Mouse (Mus musculus): ENCODE data around the gene Olfr187. TPM values are rescaled to one million over a fixed set of nuclear protein-coding genes. Genes with fewer than 3 reads are reported as not detected.

Gene Olfr187
- not detected in 2 replicates for polyA plus RNA-seq (2012; rRNA removed)

DNA sequence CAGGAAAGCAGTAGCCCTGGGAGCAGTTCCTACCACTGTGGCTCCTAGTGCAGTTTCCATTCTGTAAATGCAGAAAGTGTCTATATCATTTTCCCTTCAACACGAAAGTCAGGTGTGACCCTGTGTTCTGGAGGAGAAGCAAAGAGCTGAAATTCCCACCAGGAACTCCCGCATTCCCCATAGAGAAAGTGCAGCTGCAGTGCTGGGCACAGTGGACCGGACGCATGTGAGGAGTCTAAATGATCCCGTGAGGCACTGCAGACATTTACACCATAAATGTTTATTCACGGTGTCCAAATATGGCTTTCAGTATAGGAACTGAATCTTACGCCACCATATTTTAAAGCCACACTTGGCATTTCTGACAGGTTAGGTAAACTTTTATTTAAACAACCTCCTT, at the start of gene Olfr187:
Olfr187 (minus strand) TSS at position 58 of the 400 bp plus-strand sequence.

DNA sequence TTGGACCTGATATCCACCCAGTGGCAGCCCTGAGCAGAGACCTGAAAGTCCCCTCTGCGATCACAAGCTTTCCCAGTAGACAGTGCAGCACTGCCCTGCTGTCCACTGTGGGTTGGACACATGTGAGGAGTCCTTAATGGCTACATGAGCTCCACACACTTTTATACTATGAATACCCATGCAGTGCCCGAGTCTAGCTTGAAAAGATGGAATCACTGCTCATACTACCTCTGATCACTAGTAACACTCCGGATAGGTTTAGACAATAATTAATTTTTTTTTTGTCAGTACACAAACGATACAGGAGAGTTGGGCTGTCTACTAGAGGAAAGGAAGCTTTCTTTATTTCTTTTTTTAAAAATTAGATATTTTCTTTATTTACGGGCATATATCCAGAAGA, 38.3 kb upstream of the Olfr187 start, which contains the start of gene Olfr190:
Olfr190 (minus strand) TSS at position 101 of the 400 bp plus-strand sequence.

DNA sequence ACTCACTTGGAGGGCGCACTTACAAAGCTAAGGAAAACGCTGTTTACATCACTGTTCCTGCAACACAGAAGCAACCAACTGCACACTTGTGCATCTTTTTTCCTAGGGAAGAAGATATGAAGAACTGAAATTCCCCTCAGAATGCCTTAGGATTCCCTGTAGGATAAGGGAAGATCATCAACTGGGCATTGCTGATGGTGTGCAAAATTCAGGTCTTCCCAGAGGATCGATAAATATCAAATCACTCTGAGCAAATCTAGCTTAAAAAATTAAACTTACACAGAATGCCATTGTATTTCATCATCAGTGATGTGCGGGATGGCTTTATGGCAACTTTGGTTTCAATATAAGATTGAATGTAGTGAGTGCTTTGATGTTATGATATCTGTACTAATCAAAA, 9.4 kb downstream of the Olfr187 start, which contains the start of gene Olfr186:
Olfr186 (minus strand) TSS at position 101 of the 400 bp plus-strand sequence.

DNA sequence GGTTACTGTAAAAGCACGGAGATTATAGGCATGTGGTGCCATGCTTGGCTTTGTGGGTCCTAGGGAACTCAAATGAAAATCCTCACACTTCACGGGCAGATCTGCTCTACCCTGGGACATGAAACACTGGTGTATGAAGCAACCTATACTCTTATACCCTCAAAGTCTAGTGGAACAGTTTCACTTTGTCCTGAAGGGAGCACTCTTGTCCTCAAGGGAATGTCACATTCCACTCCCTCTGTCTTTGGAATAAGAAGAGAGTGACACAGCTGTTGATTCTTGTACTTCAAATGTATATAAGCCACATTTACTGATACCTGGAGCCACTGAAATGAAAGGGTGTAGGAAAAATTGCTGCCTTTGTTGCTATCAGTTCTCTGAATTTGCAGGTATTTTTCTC, 44.5 kb downstream of the Olfr187 start, which contains the start of gene Olfr183:
Olfr183 (plus strand) TSS at position 301 of the 400 bp plus-strand sequence.

Other genes with a start within 250 kb of the Olfr187 start
- gene Olfr173, start 239.5 kb downstream of the Olfr187 start, polyA plus RNA-seq (2012; rRNA removed): not detected in 2 replicates
- not detected in 2 replicates for gene Olfr175-ps1, start 213.0 kb downstream of the Olfr187 start, polyA plus RNA-seq (2012; rRNA removed)
- gene Olfr177, start 165.0 kb downstream of the Olfr187 start, polyA plus RNA-seq (2012; rRNA removed): not detected in 2 replicates
- gene Olfr178, start 147.7 kb downstream of the Olfr187 start, polyA plus RNA-seq (2012; rRNA removed): not detected in 2 replicates
- not detected in 2 replicates for gene Olfr181, start 111.0 kb downstream of the Olfr187 start, polyA plus RNA-seq (2012; rRNA removed)
- gene Olfr180, start 110.4 kb downstream of the Olfr187 start, polyA plus RNA-seq (2012; rRNA removed): not detected in 2 replicates
- not detected in 2 replicates for gene Olfr183, start 44.4 kb downstream of the Olfr187 start, polyA plus RNA-seq (2012; rRNA removed)
- gene Olfr186, start 9.5 kb downstream of the Olfr187 start, polyA plus RNA-seq (2012; rRNA removed): not detected in 2 replicates
- not detected in 2 replicates for gene Olfr190, start 38.2 kb upstream of the Olfr187 start, polyA plus RNA-seq (2012; rRNA removed)
- gene Olfr191, start 50.1 kb upstream of the Olfr187 start, polyA plus RNA-seq (2012; rRNA removed): not detected in 2 replicates
- gene Olfr193, start 72.1 kb upstream of the Olfr187 start, polyA plus RNA-seq (2012; rRNA removed): not detected in 2 replicates
- gene Olfr194, start 81.3 kb upstream of the Olfr187 start, polyA plus RNA-seq (2012; rRNA removed): not detected in 2 replicates
- gene Olfr195, start 107.3 kb upstream of the Olfr187 start, polyA plus RNA-seq (2012; rRNA removed): not detected in 2 replicates
- not detected in 2 replicates for gene Olfr196, start 130.7 kb upstream of the Olfr187 start, polyA plus RNA-seq (2012; rRNA removed)
- gene Olfr198, start 163.8 kb upstream of the Olfr187 start, polyA plus RNA-seq (2012; rRNA removed): not detected in 2 replicates
- gene Olfr199, start 180.0 kb upstream of the Olfr187 start, polyA plus RNA-seq (2012; rRNA removed): not detected in 2 replicates
- gene Olfr201, start 232.9 kb upstream of the Olfr187 start, polyA plus RNA-seq (2012; rRNA removed): not detected in 2 replicates
- gene Olfr202, start 247.0 kb upstream of the Olfr187 start, polyA plus RNA-seq (2012; rRNA removed): not detected in 2 replicates